In the genomic region with DNA sequence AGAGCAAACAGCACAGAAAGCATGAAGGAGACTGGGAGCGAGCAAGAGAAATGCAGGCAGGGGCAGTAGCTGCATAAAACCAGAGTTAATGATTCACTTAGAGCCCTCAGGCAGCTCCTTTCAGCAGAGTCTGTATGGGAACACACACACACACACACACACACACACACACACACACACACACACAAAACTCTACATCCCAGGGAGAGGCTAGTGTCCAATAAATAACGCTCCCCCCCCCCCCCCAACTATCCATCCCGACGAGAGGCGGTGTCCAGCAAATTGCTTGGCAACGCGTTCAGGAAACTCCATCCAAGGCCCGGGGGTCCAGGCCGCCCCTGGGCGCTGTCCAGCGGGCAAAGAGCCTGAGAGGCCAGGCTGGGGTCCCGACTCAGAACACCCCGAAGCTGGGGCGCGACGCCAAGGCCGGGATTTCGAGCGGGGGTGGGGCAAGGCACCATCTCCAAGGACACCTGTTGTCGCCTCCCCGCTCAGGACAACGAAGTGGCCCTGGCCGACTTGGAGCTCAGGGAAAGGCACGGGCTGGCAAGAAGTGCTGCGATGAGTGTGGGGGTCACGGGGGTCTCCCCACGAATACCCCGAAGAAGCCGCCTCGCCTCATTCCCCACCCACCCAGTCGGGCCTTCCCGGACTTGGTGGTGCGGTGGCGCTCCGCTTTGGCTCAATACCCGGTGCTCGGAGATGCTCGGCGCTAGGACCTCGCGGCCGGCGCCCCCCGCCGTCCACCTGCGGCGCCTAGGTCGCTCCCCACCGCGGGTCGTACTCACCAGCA, we compare ENCODE assay signal across 8 mouse cellular contexts. TPM values are rescaled to one million over a fixed set of nuclear protein-coding genes. Genes with fewer than 3 reads are reported as not detected.
DNase-seq lines count a peak whose midpoint lies in the region; ATAC-seq and TF ChIP-seq lines count a peak whose summit lies in the region.

No protein-coding gene starts in this region.

- H3K4me1 ChIP-seq in limb, embryonic 12.5 days (replicated peaks) = 0 out of 2 replicates have a peak, but pooled peaks cover 9% of the 10 kb centered on the region
- H3K4me1 ChIP-seq in midbrain, embryonic 13.5 days (replicated peaks) = peaks cover 16% of the 10 kb centered on the region
- no peaks in the 10 kb centered on the region for H3K4me1 ChIP-seq in stomach, postnatal 0 days (replicated peaks; ENCODE audit: control insufficient read depth, insufficient read depth)

- peaks cover 16% of the 10 kb centered on the region for H3K27me3 ChIP-seq in limb, embryonic 12.5 days
- peaks cover 12% of the 10 kb centered on the region; the same call in 1 of the 2 replicates for H3K27me3 ChIP-seq in midbrain, embryonic 13.5 days
- H3K27me3 ChIP-seq in stomach, postnatal 0 days (ENCODE audit: control insufficient read depth, insufficient read depth, low read length) = no peaks in the 10 kb centered on the region

- peak; percentile 36 to 37 for DNase-seq in left cerebral cortex, adult 8-10 months (ENCODE audit: low spot score in 2 of 2)
- no peak for DNase-seq in left cerebral cortex, adult 18-20 months (ENCODE audit: low spot score in 2 of 2)
- peak; percentile 47 to 60 for DNase-seq in cerebellum, postnatal 25 days
- DNase-seq in gastrocnemius, postnatal 10 days = peak; percentile 71
- DNase-seq in induced T-regulatory cell, adult 2 months (ENCODE audit: low read depth) = peak; percentile 48
- DNase-seq in stomach, postnatal 0 days (ENCODE audit: low spot score) = peak; percentile 61

- peak; percentile 78 for ATAC-seq in limb, embryonic 12.5 days (ENCODE audit: insufficient number of reproducible peaks, insufficient read depth, low FRiP score, low TSS enrichment, low read depth)
- ATAC-seq in midbrain, embryonic 13.5 days = peak; percentile 91
- peak; percentile 69 for ATAC-seq in stomach, postnatal 0 days (ENCODE audit: low FRiP score, low TSS enrichment)

- no peak for TF ChIP-seq CTCF in stomach, postnatal 0 days (IDR thresholded peaks at IDR 0.05; ENCODE audit: low read depth)

- 1% methylated on average over 50 of the region's 51 CpGs for WGBS in limb, embryonic 12.5 days
- under 1% methylated on average over 48 of the region's 51 CpGs for WGBS in midbrain, embryonic 13.5 days
- 1% methylated on average over 45 of the region's 51 CpGs for WGBS in stomach, postnatal 0 days

- no peaks in the 10 kb centered on the region for H3K9me3 ChIP-seq in limb, embryonic 12.5 days
- H3K9me3 ChIP-seq in midbrain, embryonic 13.5 days = no peaks in the 10 kb centered on the region
- no peaks in the 10 kb centered on the region for H3K9me3 ChIP-seq in stomach, postnatal 0 days (ENCODE audit: control insufficient read depth, low read length)

- H3K27ac ChIP-seq in limb, embryonic 12.5 days = no peak overlapping the region
- no peak overlapping the region; the same call in 1 of the 2 replicates for H3K27ac ChIP-seq in midbrain, embryonic 13.5 days
- H3K27ac ChIP-seq in stomach, postnatal 0 days (replicated peaks) = peak overlapping the region; percentile 35; the same call in 1 of the 2 replicates

- TF ChIP-seq EP300 in stomach, postnatal 0 days (optimal IDR thresholded peaks at IDR 0.05) = no peak

- peak overlapping the region; percentile 62 for H3K9ac ChIP-seq in limb, embryonic 12.5 days (replicated peaks)
- peak overlapping the region; percentile 71 for H3K9ac ChIP-seq in midbrain, embryonic 13.5 days (replicated peaks)
- peak overlapping the region; percentile 66 for H3K9ac ChIP-seq in stomach, postnatal 0 days (ENCODE audit: low read length)

- H3K4me3 ChIP-seq in limb, embryonic 12.5 days (replicated peaks) = peak overlapping the region; percentile 70
- H3K4me3 ChIP-seq in midbrain, embryonic 13.5 days (replicated peaks) = peak overlapping the region; percentile 78
- peak overlapping the region; percentile 64 for H3K4me3 ChIP-seq in stomach, postnatal 0 days (ENCODE audit: low read depth, low read length)

- peak overlapping the region; percentile 97 for H3K4me2 ChIP-seq in limb, embryonic 12.5 days
- peak overlapping the region; percentile 96 for H3K4me2 ChIP-seq in midbrain, embryonic 13.5 days (replicated peaks)
- H3K4me2 ChIP-seq in stomach, postnatal 0 days (replicated peaks; ENCODE audit: low read depth) = peak overlapping the region; percentile 96

- H3K36me3 ChIP-seq in limb, embryonic 12.5 days = no peaks in the 10 kb centered on the region
- H3K36me3 ChIP-seq in midbrain, embryonic 13.5 days = no peaks in the 10 kb centered on the region
- H3K36me3 ChIP-seq in stomach, postnatal 0 days (ENCODE audit: control insufficient read depth, insufficient read depth, low read length) = no peaks in the 10 kb centered on the region

RNA-seq across cellular contexts. Expression of a gene that starts 9.8 kb away (rescaled TPM):
- total RNA-seq in left cerebral cortex, adult 8-10 months (2022) = 10 to 100 TPM; 20.0 to 25.9 (median 23.8) TPM
- total RNA-seq in left cerebral cortex, adult 18-20 months (2021) = 10 to 100 TPM; 18.0 to 18.8 TPM
- total RNA-seq in gastrocnemius, postnatal 10 days (2021) = 10 to 100 TPM; 42.7 to 51.4 TPM
- 4.9 and 6.9 TPM in 2 replicates for polyA plus RNA-seq in limb, embryonic 12.5 days (2016; fragmentation: Nextera tagmentation; extraction: Ambion mirVana)
- 3.8 and 7.4 TPM in 2 replicates for polyA plus RNA-seq in midbrain, embryonic 13.5 days (2015; fragmentation: Nextera tagmentation; extraction: Ambion mirVana)
- polyA plus RNA-seq in stomach, postnatal 0 days (2015; fragmentation: Nextera tagmentation; extraction: Ambion mirVana) = 5.4 and 5.5 TPM in 2 replicates

Comparison
In these comparisons a context has a peak if more than half of its experiments do, and no peak if none do; other contexts are left out.
1. DNase-seq: peak in left cerebral cortex, adult 8-10 months (2 of 2), cerebellum, postnatal 25 days (2 of 2), gastrocnemius, postnatal 10 days (single experiment), induced T-regulatory cell, adult 2 months (single experiment) and stomach, postnatal 0 days (single experiment); none in left cerebral cortex, adult 18-20 months (0 of 2).
2. Peak in every context shown above with its lines, with median percentiles within 50 percentile points of each other: ATAC-seq, H3K4me2 ChIP-seq, H3K4me3 ChIP-seq and H3K9ac ChIP-seq.